Mouse (Mus musculus) kidney, embryonic 14.5 days (tissue): ENCODE data around the gene Mfng. TPM values are rescaled to one million over a fixed set of nuclear protein-coding genes. Genes with fewer than 3 reads are reported as not detected.
A peak's percentile ranks its signal among the peaks of the same experiment; 100 is the strongest.

Source experiments
- ATAC-seq: fragments of 200-750 bp; cut with Nextera tagmentation; 2 replicates; pipeline ENCODE4 v1.8.0; 2017; ENCODE audit warnings: moderate number of reproducible peaks, mild to moderate bottlenecking, moderate TSS enrichment, moderate library complexity; ENCODE audit not compliant: low FRiP score, low TSS enrichment
- H3K27ac ChIP-seq: fragments of 300-500 bp; sonication (generic); 2 replicates; pipeline ENCODE4 v1.5.1; 2014; ENCODE audit warnings: low read depth, mild to moderate bottlenecking, low read length, moderate library complexity, mixed read lengths
- H3K27me3 ChIP-seq: fragments of 300-500 bp; sonication (generic); 2 replicates; pipeline ENCODE4 v1.6.1; 2014; ENCODE audit warnings: mild to moderate bottlenecking, low read length; ENCODE audit not compliant: control insufficient read depth, insufficient read depth
- H3K36me3 ChIP-seq: fragments of 300-500 bp; sonication (generic); 2 replicates; pipeline ENCODE4 v1.6.1; 2014; ENCODE audit warnings: low read length, mixed read lengths; ENCODE audit not compliant: control insufficient read depth, insufficient read depth
- H3K4me1 ChIP-seq: fragments of 300-500 bp; sonication (generic); 2 replicates; pipeline ENCODE4 v1.6.1; 2014; ENCODE audit warnings: low read length, mixed read lengths; ENCODE audit not compliant: control insufficient read depth, insufficient read depth
- H3K4me2 ChIP-seq: fragments of 300-500 bp; sonication (generic); replicated peaks from 2 replicates; pipeline ENCODE4 v1.6.1; 2014; ENCODE audit warnings: low read depth, mild to moderate bottlenecking, low read length
- H3K4me3 ChIP-seq: fragments of 300-500 bp; sonication (generic); 2 replicates; pipeline ENCODE4 v1.5.1; 2014; ENCODE audit warnings: mild to moderate bottlenecking, low read length
- H3K9ac ChIP-seq: fragments of 300-500 bp; sonication (generic); 2 replicates; pipeline ENCODE4 v1.6.1; 2014; ENCODE audit warnings: low read depth, mild to moderate bottlenecking, low read length, moderate library complexity
- H3K9me3 ChIP-seq: fragments of 300-500 bp; sonication (generic); 2 replicates; pipeline ENCODE4 v1.6.1; 2016; ENCODE audit warnings: low read length; ENCODE audit not compliant: control insufficient read depth
- WGBS: fragments of 180-500 bp; shearing (Covaris S2); extraction: QIAGEN DNeasy Blood & Tissue Kit; methylation state at CpG from one replicate; pipeline ENCODE4 v1.1.7; 2014; 5-methylcytosine and 5-hydroxymethylcytosine counted together
- polyA plus RNA-seq: library from polyadenylated mRNA; unstranded; fragments of >200 nt; fragmentation: Nextera tagmentation; extraction: Ambion mirVana; gene quantifications from 2 replicates; pipeline ENCODE4 v1.2.1, GENCODE M21; 2014

Mfng gene
- polyA plus RNA-seq, 1 experiment from 2014 or later: 15.4 TPM

GRCm38 (mm10) chr15:78740662-78741061, 32.6 kb downstream of the Mfng start:
- Histone ChIP-seq H3K4me3 (no peak overlapping the region), H3K9ac (no peak overlapping the region), H3K27me3 (no peaks in the 10 kb centered on the region; the same call in 1 of the 2 replicates), H3K9me3 (no peaks in the 10 kb centered on the region), H3K4me2 (no peak overlapping the region), H3K27ac (no peak overlapping the region), H3K36me3 (no peaks in the 10 kb centered on the region), H3K4me1 (peaks cover 17% of the 10 kb centered on the region)
- WGBS: 53% methylated on average over 12 of the region's 12 CpGs
- no peak for ATAC-seq

DNA sequence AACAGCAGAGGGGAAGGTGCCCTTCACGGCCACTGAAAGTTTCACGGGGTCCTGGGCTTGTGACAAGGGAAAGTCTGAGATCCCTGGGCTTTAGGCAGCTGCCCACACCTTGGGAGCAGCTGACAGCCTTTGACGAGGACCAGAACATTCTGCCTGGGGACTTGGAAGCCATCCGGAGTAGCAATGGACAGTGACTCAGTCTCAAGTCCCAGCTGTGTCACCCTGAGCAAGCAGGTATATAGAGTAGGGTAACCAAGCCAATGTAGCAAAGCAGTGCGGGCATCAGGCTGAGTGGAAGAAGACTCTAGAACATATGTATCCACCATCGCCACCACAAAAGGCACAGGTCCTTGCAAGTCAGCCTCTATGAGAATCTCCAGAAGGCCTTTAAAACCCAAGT, 36.1 kb downstream of the Mfng start:
- WGBS: 43% methylated on average over 6 of the region's 6 CpGs
- H3K4me1 ChIP-seq: peaks cover 17% of the 10 kb centered on the region
- no peaks in the 10 kb centered on the region; the same call in 1 of the 2 replicates for H3K27me3 ChIP-seq
- H3K4me3 ChIP-seq: no peak overlapping the region
- H3K36me3 ChIP-seq: no peaks in the 10 kb centered on the region
- H3K9me3 ChIP-seq: no peaks in the 10 kb centered on the region
- no peak overlapping the region for H3K9ac ChIP-seq
- no peak overlapping the region for H3K27ac ChIP-seq
- no peak overlapping the region for H3K4me2 ChIP-seq
- peak; percentile 6; the same call in 1 of the 2 replicates for ATAC-seq

GRCm38 (mm10) chr15:78736681-78737100, 36.6 kb downstream of the Mfng start:
- 8% methylated on average over 7 of the region's 7 CpGs for WGBS
- Histone ChIP-seq H3K27me3 (no peaks in the 10 kb centered on the region; the same call in 1 of the 2 replicates), H3K4me2 (no peak overlapping the region), H3K36me3 (no peaks in the 10 kb centered on the region), H3K9ac (no peak overlapping the region), H3K27ac (no peak overlapping the region), H3K4me3 (no peak overlapping the region), H3K9me3 (no peaks in the 10 kb centered on the region), H3K4me1 (peaks cover 17% of the 10 kb centered on the region)
- ATAC-seq: peak; percentile 92

DNA sequence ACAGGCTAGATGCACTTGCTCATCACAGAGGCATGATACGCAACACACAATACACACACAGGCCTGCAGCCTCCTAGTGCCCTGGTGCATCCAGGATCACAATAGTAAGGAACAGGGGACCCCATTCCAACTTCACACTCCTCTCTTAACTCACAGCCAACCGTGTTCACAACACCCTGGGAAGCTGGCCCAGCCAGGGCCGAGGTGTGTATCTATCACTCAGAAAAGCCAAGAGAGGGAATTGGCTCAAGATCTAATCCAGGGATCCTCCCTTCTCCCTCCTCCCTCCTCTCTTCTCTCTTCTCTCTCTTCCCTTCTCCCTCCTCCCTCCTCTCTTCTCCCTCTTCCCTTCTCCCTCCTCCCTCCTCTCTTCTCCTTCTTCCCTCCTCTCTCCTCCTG, 37.1 kb downstream of the Mfng start:
- 48% methylated on average over 3 of the region's 3 CpGs for WGBS

DNA sequence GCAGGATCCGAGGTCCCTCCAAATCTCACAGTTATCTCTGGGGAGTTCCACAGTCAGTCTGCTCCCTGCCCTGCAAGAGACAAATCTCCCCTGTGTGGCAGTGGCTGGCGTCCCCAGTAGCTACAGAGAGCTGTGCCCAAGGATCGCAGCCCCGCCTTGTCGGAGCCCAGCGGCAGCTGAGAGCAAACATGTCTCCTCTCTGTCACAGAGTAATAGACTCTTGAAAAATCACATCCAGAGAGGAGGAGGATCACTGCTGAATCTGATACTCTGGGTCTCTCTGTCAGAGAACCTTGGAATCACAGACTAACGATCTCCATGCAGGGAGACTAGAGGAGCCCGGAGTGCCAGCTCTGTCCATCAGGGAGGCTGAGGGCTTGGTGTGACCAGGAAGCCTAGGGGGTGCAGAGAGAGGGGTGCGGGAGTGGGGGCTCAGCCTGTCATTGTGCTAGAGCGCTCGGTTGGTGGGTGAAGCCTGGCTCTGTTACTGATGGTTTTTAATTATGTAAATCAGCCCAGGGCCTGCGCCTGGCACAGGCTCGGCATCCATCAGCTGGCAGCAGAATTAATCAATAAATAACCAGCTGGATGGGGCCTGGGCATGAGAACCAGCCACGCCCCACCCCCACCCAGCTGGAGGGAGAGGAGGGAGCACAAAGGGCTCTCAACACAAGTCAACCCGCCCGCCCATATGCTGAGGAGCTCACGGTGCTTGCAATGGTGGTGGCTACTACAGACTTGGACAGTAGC, 37.7 kb downstream of the Mfng start:
- WGBS: 24% methylated on average over 17 of the region's 17 CpGs
- H3K4me2 ChIP-seq: no peak overlapping the region
- no peaks in the 10 kb centered on the region for H3K36me3 ChIP-seq
- no peaks in the 10 kb centered on the region for H3K9me3 ChIP-seq
- H3K4me1 ChIP-seq: peaks cover 17% of the 10 kb centered on the region
- ATAC-seq: peak; percentile 33; the same call in 1 of the 2 replicates
- H3K9ac ChIP-seq: no peak overlapping the region
- no peak overlapping the region for H3K4me3 ChIP-seq
- H3K27me3 ChIP-seq: no peaks in the 10 kb centered on the region
- H3K27ac ChIP-seq: no peak overlapping the region

More for the DNA sequence above, 37.1 kb downstream of the Mfng start:
- Histone ChIP-seq H3K27ac (no peak overlapping the region; the same call in 1 of the 2 replicates), H3K9ac (no peak overlapping the region), H3K4me1 (peaks cover 17% of the 10 kb centered on the region), H3K36me3 (no peaks in the 10 kb centered on the region), H3K4me2 (no peak overlapping the region), H3K4me3 (no peak overlapping the region), H3K9me3 (no peaks in the 10 kb centered on the region), H3K27me3 (no peaks in the 10 kb centered on the region; the same call in 1 of the 2 replicates)
- peak; percentile 3; the same call in 1 of the 2 replicates for ATAC-seq

GRCm38 (mm10) chr15:78731830-78732229, 41.4 kb downstream of the Mfng start:
- H3K27ac ChIP-seq: no peak overlapping the region
- ATAC-seq: no peak
- H3K27me3 ChIP-seq: no peaks in the 10 kb centered on the region
- no peak overlapping the region for H3K4me3 ChIP-seq
- H3K9me3 ChIP-seq: no peaks in the 10 kb centered on the region
- 71% methylated on average over 4 of the region's 4 CpGs for WGBS
- peaks cover 6% of the 10 kb centered on the region for H3K4me1 ChIP-seq
- H3K9ac ChIP-seq: no peak overlapping the region
- no peak overlapping the region for H3K4me2 ChIP-seq
- H3K36me3 ChIP-seq: no peaks in the 10 kb centered on the region

- Histone ChIP-seq H3K4me2 (no peak overlapping the region), H3K27me3 (no peaks in the 10 kb centered on the region), H3K27ac (no peak overlapping the region), H3K4me1 (no peaks in the 10 kb centered on the region; the same call in 1 of the 2 replicates), H3K4me3 (no peak overlapping the region), H3K9ac (no peak overlapping the region), H3K36me3 (no peaks in the 10 kb centered on the region), H3K9me3 (no peaks in the 10 kb centered on the region)
- 85% methylated on average over 12 of the region's 12 CpGs for WGBS
- no peak for ATAC-seq
These were observed 42.8 kb downstream of the Mfng start for GRCm38 (mm10) chr15:78730315-78731049.

DNA sequence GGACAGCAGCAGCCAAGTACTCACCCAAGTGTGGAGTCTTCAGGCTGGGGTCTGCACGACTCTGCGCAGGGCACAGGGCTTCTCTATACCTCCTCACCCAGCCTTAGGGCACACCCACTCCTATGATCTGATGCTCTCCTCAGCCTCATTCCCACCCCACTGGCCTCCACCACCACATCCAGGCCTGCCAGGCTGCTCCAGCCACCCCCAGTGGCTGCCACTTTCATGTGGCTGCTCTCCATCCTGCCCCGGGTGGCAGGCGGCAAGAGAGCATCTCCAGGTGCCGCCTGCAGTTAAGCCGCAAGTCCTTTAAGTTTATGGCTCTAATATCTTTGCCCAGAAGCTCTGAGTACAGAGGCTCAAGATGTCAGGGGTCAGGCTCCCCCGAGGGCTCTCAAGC, 46.6 kb downstream of the Mfng start:
- H3K9me3 ChIP-seq: no peaks in the 10 kb centered on the region

DNA sequence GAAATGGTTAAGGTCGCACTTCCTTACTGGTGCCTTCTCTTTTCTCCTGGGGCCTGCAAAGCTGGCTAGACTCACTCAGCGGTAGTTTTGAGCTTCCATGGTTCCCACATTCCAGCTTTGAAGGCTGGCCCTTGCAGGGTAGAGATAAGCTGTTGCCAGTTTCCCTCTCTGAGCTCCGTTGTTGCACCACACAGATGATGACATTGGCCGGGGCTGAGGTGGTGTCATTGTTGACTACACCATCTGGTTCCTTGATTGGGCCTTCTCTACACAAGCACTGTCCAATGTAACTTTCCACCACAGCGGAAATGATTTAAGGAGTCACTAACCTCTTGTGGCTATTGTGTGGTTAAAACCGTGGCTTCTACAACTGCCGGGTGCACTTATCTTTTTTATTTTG, 52.7 kb downstream of the Mfng start:
- Histone ChIP-seq H3K4me3 (no peak overlapping the region), H3K4me1 (peaks cover 13% of the 10 kb centered on the region; the same call in 1 of the 2 replicates), H3K9ac (no peak overlapping the region), H3K4me2 (no peak overlapping the region), H3K27ac (no peak overlapping the region), H3K36me3 (no peaks in the 10 kb centered on the region), H3K9me3 (no peaks in the 10 kb centered on the region), H3K27me3 (peaks cover 46% of the 10 kb centered on the region)
- ATAC-seq: no peak
- WGBS: 62% methylated on average over 7 of the region's 7 CpGs

More for the DNA sequence above, 46.6 kb downstream of the Mfng start:
- no peak overlapping the region for H3K27ac ChIP-seq
- ATAC-seq: no peak
- 43% methylated on average over 7 of the region's 7 CpGs for WGBS
- no peak overlapping the region for H3K9ac ChIP-seq
- H3K4me2 ChIP-seq: no peak overlapping the region
- no peaks in the 10 kb centered on the region for H3K4me1 ChIP-seq
- H3K27me3 ChIP-seq: no peaks in the 10 kb centered on the region
- no peaks in the 10 kb centered on the region for H3K36me3 ChIP-seq
- no peak overlapping the region for H3K4me3 ChIP-seq
